Comparison of ENCODE assay signal across 11 mouse cellular contexts in genomic region chr8:104393767-104394166, GRCm38 (mm10). TPM values are rescaled to one million over a fixed set of nuclear protein-coding genes. Genes with fewer than 3 reads are reported as not detected.
A peak's percentile ranks its signal among the peaks of the same experiment; 100 is the strongest.
DNase-seq lines count a peak whose midpoint lies in the region; ATAC-seq and TF ChIP-seq lines count a peak whose summit lies in the region.
"Had no signal": no experiment of that assay in that cellular context is flagged by ENCODE, and none has a peak within 500 bp of the region (broad histone marks: within the 10 kb centered on the region; RNA-seq: fewer than 3 reads in every experiment).

No protein-coding gene starts in this region.

- no peak for ATAC-seq in hindbrain, embryonic 15.5 days (ENCODE audit: low FRiP score, low read depth)
- no peak for ATAC-seq in hindbrain, embryonic 11.5 days (ENCODE audit: low FRiP score)
- ATAC-seq in limb, embryonic 15.5 days (ENCODE audit: insufficient number of reproducible peaks, low FRiP score, low TSS enrichment, low read depth), result no peak
- no peak for ATAC-seq in neural tube, embryonic 12.5 days (ENCODE audit: low FRiP score, low read depth)
- ATAC-seq in megakaryocyte, adult 5-6 weeks (ENCODE audit: poor library complexity, severe bottlenecking), result no peak

- H3K27me3 ChIP-seq in hindbrain, embryonic 15.5 days, result no peaks in the 10 kb centered on the region
- no peaks in the 10 kb centered on the region for H3K27me3 ChIP-seq in hindbrain, embryonic 11.5 days (ENCODE audit: control insufficient read depth, insufficient read depth, low read length)
- H3K27me3 ChIP-seq in limb, embryonic 15.5 days, result no peaks in the 10 kb centered on the region
- no peaks in the 10 kb centered on the region for H3K27me3 ChIP-seq in neural tube, embryonic 12.5 days (replicated peaks)

- peak overlapping the region; percentile 75 for H3K4me2 ChIP-seq in hindbrain, embryonic 15.5 days
- no peak overlapping the region for H3K4me2 ChIP-seq in hindbrain, embryonic 11.5 days (replicated peaks; ENCODE audit: low read depth, low read length)
- H3K4me2 ChIP-seq in limb, embryonic 15.5 days, result peak overlapping the region; percentile 14; the same call in 1 of the 2 replicates
- peak overlapping the region; percentile 93 for H3K4me2 ChIP-seq in neural tube, embryonic 12.5 days (replicated peaks)

- WGBS in hindbrain, embryonic 15.5 days, result 84% methylated on average over 6 of the region's 6 CpGs
- 89% methylated on average over 6 of the region's 6 CpGs for WGBS in hindbrain, embryonic 11.5 days
- 57% methylated on average over 6 of the region's 6 CpGs for WGBS in limb, embryonic 15.5 days
- 90% methylated on average over 6 of the region's 6 CpGs for WGBS in neural tube, embryonic 12.5 days

- H3K9me3 ChIP-seq in hindbrain, embryonic 15.5 days, result no peaks in the 10 kb centered on the region
- no peaks in the 10 kb centered on the region for H3K9me3 ChIP-seq in hindbrain, embryonic 11.5 days (ENCODE audit: control insufficient read depth, low read length)
- no peaks in the 10 kb centered on the region for H3K9me3 ChIP-seq in limb, embryonic 15.5 days
- no peaks in the 10 kb centered on the region for H3K9me3 ChIP-seq in neural tube, embryonic 12.5 days

- H3K36me3 ChIP-seq in hindbrain, embryonic 15.5 days, result no peaks in the 10 kb centered on the region
- H3K36me3 ChIP-seq in hindbrain, embryonic 11.5 days (ENCODE audit: control insufficient read depth, insufficient read depth, low read length), result no peaks in the 10 kb centered on the region
- H3K36me3 ChIP-seq in limb, embryonic 15.5 days, result no peaks in the 10 kb centered on the region
- no peaks in the 10 kb centered on the region for H3K36me3 ChIP-seq in neural tube, embryonic 12.5 days

- H3K9ac ChIP-seq in hindbrain, embryonic 15.5 days, result no peak overlapping the region
- H3K9ac ChIP-seq in hindbrain, embryonic 11.5 days (ENCODE audit: low read depth, low read length), result no peak overlapping the region
- H3K9ac ChIP-seq in limb, embryonic 15.5 days, result no peak overlapping the region
- no peak overlapping the region for H3K9ac ChIP-seq in neural tube, embryonic 12.5 days
- H3K9ac ChIP-seq: liver, embryonic 14.5 days had no signal

- TF ChIP-seq POLR2A in embryonic fibroblast, embryonic 13.5 days (IDR thresholded peaks at IDR 0.05; ENCODE audit: low read depth, low read length), result no peak

- no peak for DNase-seq in hindbrain, embryonic 11.5 days (ENCODE audit: low spot score)
- no peak for DNase-seq in urinary bladder, postnatal 10 days (ENCODE audit: low spot score)
- DNase-seq in layer of hippocampus, postnatal 25 days (ENCODE audit: extremely low spot score in 1 of 2, low spot score in 1 of 2), result no peak
- DNase-seq: heart, postnatal 4 days; right cerebral cortex, postnatal 14 days had no signal

- H3K4me3 ChIP-seq in hindbrain, embryonic 15.5 days, result peak overlapping the region; percentile 77
- H3K4me3 ChIP-seq in hindbrain, embryonic 11.5 days (ENCODE audit: low read depth, low read length), result no peak overlapping the region
- H3K4me3 ChIP-seq in embryonic fibroblast, embryonic 13.5 days (ENCODE audit: insufficient read depth, low read length), result peak overlapping the region; percentile 80; the same call in 1 of the 2 replicates
- peak overlapping the region; percentile 85; the same call in 1 of the 2 replicates for H3K4me3 ChIP-seq in limb, embryonic 15.5 days
- no peak overlapping the region for H3K4me3 ChIP-seq in neural tube, embryonic 12.5 days

- H3K4me1 ChIP-seq in hindbrain, embryonic 15.5 days (replicated peaks), result peaks cover 18% of the 10 kb centered on the region
- no peaks in the 10 kb centered on the region; the same call in 1 of the 2 replicates for H3K4me1 ChIP-seq in hindbrain, embryonic 11.5 days (replicated peaks; ENCODE audit: control insufficient read depth, insufficient read depth, low read length)
- 0 out of 2 replicates have a peak, but pooled peaks cover 4% of the 10 kb centered on the region for H3K4me1 ChIP-seq in embryonic fibroblast, embryonic 13.5 days (ENCODE audit: control insufficient read depth, insufficient read depth, low read length)
- peaks cover 22% of the 10 kb centered on the region for H3K4me1 ChIP-seq in limb, embryonic 15.5 days
- peaks cover 12% of the 10 kb centered on the region for H3K4me1 ChIP-seq in neural tube, embryonic 12.5 days

- TF ChIP-seq CTCF in embryonic fibroblast, embryonic 13.5 days (IDR thresholded peaks at IDR 0.05; ENCODE audit: borderline replicate concordance, insufficient read depth, low read length), result no peak

- no peak overlapping the region for H3K27ac ChIP-seq in hindbrain, embryonic 15.5 days (replicated peaks)
- H3K27ac ChIP-seq in hindbrain, embryonic 11.5 days (ENCODE audit: low read depth, low read length), result no peak overlapping the region
- no peak overlapping the region for H3K27ac ChIP-seq in embryonic fibroblast, embryonic 13.5 days (ENCODE audit: insufficient read depth, low read length)
- peak overlapping the region; percentile 38; the same call in 1 of the 2 replicates for H3K27ac ChIP-seq in limb, embryonic 15.5 days
- H3K27ac ChIP-seq in neural tube, embryonic 12.5 days, result no peak overlapping the region
- H3K27ac ChIP-seq: liver, embryonic 14.5 days had no signal

RNA-seq across cellular contexts. Expression of gene Cmtm4, which starts 1.8 kb away (rescaled TPM):
- 2.7 TPM in 2 replicates for polyA plus RNA-seq in hindbrain, embryonic 15.5 days (2015; fragmentation: Nextera tagmentation; extraction: Ambion mirVana)
- polyA plus RNA-seq in hindbrain, embryonic 11.5 days (2014; fragmentation: Nextera tagmentation; extraction: Ambion mirVana), result 2.7 and 3.8 TPM in 2 replicates
- polyA plus RNA-seq in embryonic fibroblast, embryonic 13.5 days (2011; ENCODE audit: insufficient read length, low read depth, missing spikeins), result 28.2 and 29.1 TPM in 2 replicates
- polyA plus RNA-seq in limb, embryonic 15.5 days (2015; fragmentation: Nextera tagmentation; extraction: Ambion mirVana), result 1.7 and 2.7 TPM in 2 replicates
- polyA plus RNA-seq in neural tube, embryonic 12.5 days (2016; fragmentation: Nextera tagmentation; extraction: Ambion mirVana), result 2.3 and 2.7 TPM in 2 replicates
- total RNA-seq in megakaryocyte, adult 5-6 weeks (2015), result 0.59 and 1.1 TPM in 2 replicates
- total RNA-seq in megakaryocyte, adult 5-6 weeks (2017), result 1.6 and 1.7 TPM in 2 replicates
- 10 to 100 TPM; 53.2 to 56.9 TPM for total RNA-seq in layer of hippocampus, postnatal 25 days (2021)

RNA-seq across cellular contexts. Expression of gene Dync1li2, which starts 49.1 kb away (rescaled TPM):
- 106 and 109 TPM in 2 replicates for polyA plus RNA-seq in hindbrain, embryonic 15.5 days (2015; fragmentation: Nextera tagmentation; extraction: Ambion mirVana)
- polyA plus RNA-seq in hindbrain, embryonic 11.5 days (2014; fragmentation: Nextera tagmentation; extraction: Ambion mirVana), result 95.4 and 96.4 TPM in 2 replicates
- polyA plus RNA-seq in embryonic fibroblast, embryonic 13.5 days (2011; ENCODE audit: insufficient read length, low read depth, missing spikeins), result 106 and 135 TPM in 2 replicates
- polyA plus RNA-seq in limb, embryonic 15.5 days (2015; fragmentation: Nextera tagmentation; extraction: Ambion mirVana), result 53.7 and 62.8 TPM in 2 replicates
- polyA plus RNA-seq in neural tube, embryonic 12.5 days (2016; fragmentation: Nextera tagmentation; extraction: Ambion mirVana), result 114 and 130 TPM in 2 replicates
- total RNA-seq in megakaryocyte, adult 5-6 weeks (2015), result 15.0 and 18.4 TPM in 2 replicates
- 43.3 and 58.0 TPM in 2 replicates for total RNA-seq in megakaryocyte, adult 5-6 weeks (2017)
- total RNA-seq in layer of hippocampus, postnatal 25 days (2021), result 100 to 1,000 TPM; 234 to 270 TPM

RNA-seq across cellular contexts. Expression of gene Cmtm3, which starts 54.6 kb away (rescaled TPM):
- polyA plus RNA-seq in hindbrain, embryonic 15.5 days (2015; fragmentation: Nextera tagmentation; extraction: Ambion mirVana), result 39.5 and 44.1 TPM in 2 replicates
- 74.8 and 87.5 TPM in 2 replicates for polyA plus RNA-seq in hindbrain, embryonic 11.5 days (2014; fragmentation: Nextera tagmentation; extraction: Ambion mirVana)
- 133 and 134 TPM in 2 replicates for polyA plus RNA-seq in embryonic fibroblast, embryonic 13.5 days (2011; ENCODE audit: insufficient read length, low read depth, missing spikeins)
- 166 and 178 TPM in 2 replicates for polyA plus RNA-seq in limb, embryonic 15.5 days (2015; fragmentation: Nextera tagmentation; extraction: Ambion mirVana)
- polyA plus RNA-seq in neural tube, embryonic 12.5 days (2016; fragmentation: Nextera tagmentation; extraction: Ambion mirVana), result 73.6 and 76.8 TPM in 2 replicates
- 84.1 and 85.6 TPM in 2 replicates for total RNA-seq in megakaryocyte, adult 5-6 weeks (2015)
- 48.5 and 50.4 TPM in 2 replicates for total RNA-seq in megakaryocyte, adult 5-6 weeks (2017)
- total RNA-seq in layer of hippocampus, postnatal 25 days (2021), result 10 to 100 TPM; 12.4 to 16.5 TPM

Comparison
In these comparisons a context has a peak if more than half of its experiments do, and no peak if none do; other contexts are left out.
1. H3K4me3 ChIP-seq: peak in hindbrain, embryonic 15.5 days (single experiment), embryonic fibroblast, embryonic 13.5 days (single experiment) and limb, embryonic 15.5 days (single experiment); none in hindbrain, embryonic 11.5 days (single experiment) and neural tube, embryonic 12.5 days (single experiment).